Mouse (Mus musculus) heart, adult 2 months (tissue): Measurements from ENCODE around the gene Ints5. TPM values are rescaled to one million over a fixed set of nuclear protein-coding genes. Genes with fewer than 3 reads are reported as not detected.
A peak's percentile ranks its signal among the peaks of the same experiment; 100 is the strongest.

Experiments used
- DNase-seq, 2 experiments: peaks; one replicate each; pipeline ENCODE4 v3.0.0; 2021
- H3K27ac ChIP-seq: fragments of 200-600 bp; 2 replicates; pipeline ENCODE4 v1.8.1; 2022
- H3K27me3 ChIP-seq: fragments of 200-500 bp; 2 replicates; pipeline ENCODE4 v1.6.1; 2012; ENCODE audit warnings: mild to moderate bottlenecking, low read length, inconsistent platforms, mixed read lengths; ENCODE audit not compliant: control insufficient read depth, insufficient read depth
- H3K36me3 ChIP-seq: fragments of 200-500 bp; 2 replicates; pipeline ENCODE4 v1.6.1; 2012; ENCODE audit warnings: low read length, inconsistent platforms; ENCODE audit not compliant: control insufficient read depth, insufficient read depth
- H3K4me1 ChIP-seq: fragments of 200-500 bp; 2 replicates; pipeline ENCODE4 v1.6.1; 2011; ENCODE audit warnings: low read length; ENCODE audit not compliant: control insufficient read depth, insufficient read depth
- H3K4me3 ChIP-seq: fragments of 200-600 bp; 2 replicates; pipeline ENCODE4 v1.8.1; 2022
- H3K79me2 ChIP-seq: fragments of 200-500 bp; replicated peaks from 2 replicates; pipeline ENCODE4 v1.6.1; 2012; ENCODE audit warnings: mild to moderate bottlenecking, inconsistent platforms, low read length, moderate library complexity, mixed read lengths; ENCODE audit not compliant: control insufficient read depth, insufficient read depth
- H3K9ac ChIP-seq: fragments of 200-500 bp; 2 replicates; pipeline ENCODE4 v1.6.1; 2012; ENCODE audit warnings: low read depth, mild to moderate bottlenecking, control low read depth, inconsistent platforms, low read length, mixed read lengths
- CTCF ChIP-seq: fragments of 200-600 bp; IDR thresholded peaks from 2 replicates; pipeline ENCODE4 v1.8.1; 2022; ENCODE audit warnings: antibody characterized with exemption, mild to moderate bottlenecking, moderate library complexity
- EP300 ChIP-seq: fragments of 200-500 bp; IDR thresholded peaks from 2 replicates; pipeline ENCODE4 v1.6.1; 2011; ENCODE audit warnings: low read depth, low read length, control low read depth; ENCODE audit not compliant: insufficient read depth
- POLR2A ChIP-seq: fragments of 200-500 bp; IDR thresholded peaks from 2 replicates; pipeline ENCODE4 v1.6.1; 2011; ENCODE audit warnings: mild to moderate bottlenecking, low read depth, low read length, control low read depth; ENCODE audit not compliant: insufficient read depth
- WGBS: fragments of 180-500 bp; shearing (Covaris S2); methylation state at CpG from one replicate; pipeline ENCODE4 v1.1.7; 2018; 5-methylcytosine and 5-hydroxymethylcytosine counted together
- intact Hi-C: fragments of 180-260 bp; cut with DNase I; formaldehyde crosslinking; loops from one replicate; pipeline ENCODE4 v1.15.1; 2025
- polyA plus RNA-seq: library from polyadenylated mRNA; depleted of rRNA; stranded (reverse); fragments of >200 nt; gene quantifications from 2 replicates; pipeline ENCODE4 v1.2.3, GENCODE M21; 2012
- total RNA-seq, 2 experiments: library from RNA; stranded (reverse); gene quantifications; 2 replicates each; pipeline ENCODE4 v1.2.3; 2021

The Ints5 gene
- total and polyA plus RNA-seq, 3 experiments: 10.6 to 12.6 (median 10.8) TPM

GRCm38 (mm10) chr19:8881034-8881392 is 11.8 kb upstream of the Ints5 start:
- 3% methylated on average over 3 of the region's 3 CpGs for WGBS
- intact Hi-C loops: no loop called here
- DNase-seq: no peak
- Histone ChIP-seq H3K27me3 (no peaks in the 10 kb centered on the region), H3K4me1 (peaks cover 4% of the 10 kb centered on the region), H3K4me3 (peak overlapping the region; percentile 78), H3K79me2 (no peaks in the 10 kb centered on the region), H3K27ac (peak overlapping the region; percentile 85), H3K36me3 (peaks cover 6% of the 10 kb centered on the region), H3K9ac (no peak overlapping the region)
- TF ChIP-seq EP300 (no peak), POLR2A (no peak), CTCF (no peak)

GRCm38 (mm10) chr19:8883616-8884015 is 9.2 kb upstream of the Ints5 start, which contains the start of the genes Lbhd1 and Gm49403:
Lbhd1 (plus strand) TSS chr19:8883732.
Gm49403 (plus strand) TSS chr19:8883930.
- H3K36me3 ChIP-seq: peaks cover 6% of the 10 kb centered on the region

GRCm38 (mm10) chr19:8886916-8887584 is 5.8 kb upstream of the Ints5 start:
- no peak overlapping the region for H3K4me3 ChIP-seq
- H3K4me1 ChIP-seq: peaks cover 3% of the 10 kb centered on the region; the same call in 1 of the 2 replicates
- no peaks in the 10 kb centered on the region; the same call in 1 of the 2 replicates for H3K36me3 ChIP-seq
- intact Hi-C loops: no loop called here
- no peak overlapping the region for H3K9ac ChIP-seq
- TF ChIP-seq POLR2A (no peak), EP300 (no peak)
- no peaks in the 10 kb centered on the region for H3K27me3 ChIP-seq
- H3K79me2 ChIP-seq: no peaks in the 10 kb centered on the region; the same call in 1 of the 2 replicates
- 29% methylated on average over 1 of the region's 1 CpGs for WGBS
- no peak overlapping the region for H3K27ac ChIP-seq
- no peak for DNase-seq

More at GRCm38 (mm10) chr19:8883616-8884015, 9.2 kb upstream of the Ints5 start, which contains the start of the genes Lbhd1 and Gm49403:
- Histone ChIP-seq H3K79me2 (no peaks in the 10 kb centered on the region; the same call in 1 of the 2 replicates), H3K27me3 (no peaks in the 10 kb centered on the region), H3K4me3 (no peak within 1 kb of the TSS), H3K4me1 (peaks cover 7% of the 10 kb centered on the region), H3K27ac (no peak within 1 kb of the TSS), H3K9ac (no peak within 1 kb of the TSS)
- 57% methylated on average over 3 of the region's 3 CpGs for WGBS
- no peak for DNase-seq
- TF ChIP-seq CTCF (no peak), EP300 (no peak), POLR2A (no peak)
- intact Hi-C loops: no loop called here

- Histone ChIP-seq H3K9ac (peak overlapping the region; percentile 79), H3K79me2 (no peaks in the 10 kb centered on the region; the same call in 1 of the 2 replicates), H3K27ac (peak overlapping the region; percentile 85), H3K4me3 (peak overlapping the region; percentile 73), H3K27me3 (no peaks in the 10 kb centered on the region), H3K36me3 (no peaks in the 10 kb centered on the region; the same call in 1 of the 2 replicates), H3K4me1 (peaks cover 3% of the 10 kb centered on the region; the same call in 1 of the 2 replicates)
- DNase-seq: no peak
- WGBS: 25% methylated on average over 19 of the region's 19 CpGs
- intact Hi-C loops: loop anchor here (2.0 kb wide), 1 partner anchor 17 kb away; the partner anchor contains the start of gene Ubxn1
- TF ChIP-seq EP300: no peak
These were observed 5.0 kb upstream of the Ints5 start for GRCm38 (mm10) chr19:8887585-8888463.

GRCm38 (mm10) chr19:8888511-8889385 is 4.1 kb upstream of the Ints5 start, which contains the start of the genes 1810009A15Rik and Gm49416:
1810009A15Rik (plus strand) TSS chr19:8888853.
Gm49416 (plus strand) TSS chr19:8888926.
- under 1% methylated on average over 58 of the region's 58 CpGs for WGBS

More at GRCm38 (mm10) chr19:8888511-8889385, 4.1 kb upstream of the Ints5 start, which contains the start of the genes 1810009A15Rik and Gm49416:
- intact Hi-C loops: loop anchor here (2.0 kb wide), 1 partner anchor 18 kb away; the partner anchor contains the start of gene Ubxn1
- no peaks in the 10 kb centered on the region for H3K27me3 ChIP-seq
- no peaks in the 10 kb centered on the region; the same call in 1 of the 2 replicates for H3K79me2 ChIP-seq
- H3K27ac ChIP-seq: peak within 1 kb of the TSS; percentile 85
- H3K4me1 ChIP-seq: peaks cover 3% of the 10 kb centered on the region; the same call in 1 of the 2 replicates
- H3K9ac ChIP-seq: peak within 1 kb of the TSS; percentile 79
- H3K36me3 ChIP-seq: no peaks in the 10 kb centered on the region; the same call in 1 of the 2 replicates
- peak; percentile 93 to 95 for DNase-seq
- peak within 1 kb of the TSS; percentile 73 for H3K4me3 ChIP-seq
- TF ChIP-seq CTCF (no peak), POLR2A (peak; percentile 93), EP300 (0 out of 2 replicates have a peak, but pooled peaks have one; percentile 65)
